Mouse (Mus musculus): ENCODE results near the gene Zfp454. TPM values are rescaled to one million over a fixed set of nuclear protein-coding genes. Genes with fewer than 3 reads are reported as not detected.

Gene Zfp454
- polyA plus RNA-seq, 1 experiment from 2014 or later: 13.3 TPM

DNA sequence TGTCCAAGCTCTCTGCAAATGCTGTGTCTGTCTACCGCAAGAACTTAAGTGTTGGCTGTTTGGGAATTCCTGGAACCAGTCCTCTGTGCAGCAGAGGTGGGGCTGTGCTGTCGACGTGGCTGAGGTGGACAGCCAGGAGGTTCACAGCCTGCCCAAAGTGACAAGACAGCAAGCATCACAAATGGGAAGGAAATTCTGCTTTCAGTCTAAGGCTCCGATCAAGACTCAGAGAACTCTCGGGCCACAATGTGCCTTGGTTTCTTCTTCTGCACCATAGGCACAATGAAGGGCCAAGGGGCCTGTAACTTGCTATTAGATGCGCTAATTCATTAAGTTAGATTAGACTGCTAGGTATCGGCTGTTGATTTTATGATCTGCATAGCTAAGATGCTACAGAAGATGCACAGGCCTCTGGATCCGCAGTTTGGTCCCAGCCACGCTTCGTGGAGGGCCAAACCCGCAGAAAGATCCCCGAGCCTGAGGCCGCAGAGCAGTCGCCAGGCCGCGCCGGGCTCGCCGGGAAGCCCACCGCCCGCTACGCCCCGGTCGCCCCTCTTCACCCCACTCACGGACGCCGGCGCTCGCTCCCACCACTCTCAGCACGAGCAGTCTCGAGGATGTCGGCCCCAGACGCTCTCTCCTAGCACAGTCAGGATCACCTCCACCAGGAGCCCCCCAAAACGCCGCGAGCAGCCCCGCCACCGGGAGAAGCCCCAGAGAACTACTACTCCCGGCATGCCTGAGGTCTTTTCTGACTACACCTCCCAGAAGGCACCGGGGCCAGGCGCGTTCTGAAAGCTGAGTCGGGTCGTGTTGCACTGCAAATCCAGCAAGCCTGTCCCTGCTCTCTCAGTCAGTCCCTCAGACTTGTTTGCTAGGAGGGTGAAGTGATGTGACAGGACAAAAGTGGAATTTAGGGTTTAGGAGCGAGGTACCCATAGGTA lies 60.2 kb downstream of the Zfp454 start, which contains the start of gene Zfp354c:
Zfp354c (minus strand) TSS at position 715 of the 944 bp plus-strand sequence.
- Histone ChIP-seq H3K4me1 (replicated peaks) (peaks cover 19% of the 10 kb centered on the region), H3K4me3 (peak within 1 kb of the TSS; percentile 78), H3K36me3 (peaks cover 40% of the 10 kb centered on the region), H3K4me2 (peak within 1 kb of the TSS; percentile 86), H3K9me3 (0 out of 2 replicates have a peak, but pooled peaks cover 3% of the 10 kb centered on the region), H3K27ac (peak within 1 kb of the TSS; percentile 81), H3K27me3 (no peaks in the 10 kb centered on the region), H3K9ac (peak within 1 kb of the TSS; percentile 90)
- peak; percentile 97 for ATAC-seq (ENCODE audit: low FRiP score)
- under 1% methylated on average over 45 of the region's 45 CpGs for WGBS

DNA sequence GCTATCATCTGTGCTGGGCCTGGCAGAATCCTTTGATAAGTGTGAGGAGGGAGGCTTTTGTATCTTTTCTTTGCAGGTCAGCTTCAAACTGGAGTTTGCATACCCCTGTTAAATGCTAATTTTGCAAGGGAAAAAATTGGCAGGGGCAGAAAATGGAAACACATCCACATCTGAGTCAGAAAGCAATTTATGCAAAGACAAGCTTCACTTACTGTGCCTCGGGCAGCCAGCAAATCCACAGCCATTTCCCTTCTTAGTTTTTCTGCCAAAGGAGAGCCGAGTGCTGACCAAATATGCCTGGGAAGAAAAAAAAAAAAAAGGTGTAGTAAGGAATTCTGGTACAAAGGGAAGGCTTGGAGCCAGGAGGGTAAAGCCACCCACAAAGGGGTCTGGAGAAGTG lies 61.2 kb downstream of the Zfp454 start:
- H3K27ac ChIP-seq: no peak overlapping the region
- H3K4me1 ChIP-seq (replicated peaks): peaks cover 19% of the 10 kb centered on the region
- peak overlapping the region; percentile 90 for H3K9ac ChIP-seq
- ATAC-seq (ENCODE audit: low FRiP score): no peak
- H3K9me3 ChIP-seq: 0 out of 2 replicates have a peak, but pooled peaks cover 3% of the 10 kb centered on the region
- no peaks in the 10 kb centered on the region for H3K27me3 ChIP-seq
- H3K4me3 ChIP-seq: peak overlapping the region; percentile 78
- 59% methylated on average over 2 of the region's 2 CpGs for WGBS
- H3K4me2 ChIP-seq: peak overlapping the region; percentile 86
- H3K36me3 ChIP-seq: peaks cover 43% of the 10 kb centered on the region

Other genes starting within 250 kb of the Zfp454 start
- 53.1 and 55.6 TPM in 2 replicates for gene Zfp354c, start 59.9 kb downstream of the Zfp454 start, polyA plus RNA-seq (2015; fragmentation: Nextera tagmentation; extraction: Ambion mirVana)
- 0.86 and 1.5 TPM in 2 replicates for gene Zfp879, start 46.1 kb downstream of the Zfp454 start, polyA plus RNA-seq (2015; fragmentation: Nextera tagmentation; extraction: Ambion mirVana)
- not detected in 2 replicates for gene Grm6, start 37.0 kb downstream of the Zfp454 start, polyA plus RNA-seq (2015; fragmentation: Nextera tagmentation; extraction: Ambion mirVana)
- gene Zfp2, start 28.5 kb upstream of the Zfp454 start, polyA plus RNA-seq (2015; fragmentation: Nextera tagmentation; extraction: Ambion mirVana): 44.6 and 46.2 TPM in 2 replicates
- gene Zfp354b, start 44.0 kb upstream of the Zfp454 start, polyA plus RNA-seq (2015; fragmentation: Nextera tagmentation; extraction: Ambion mirVana): 3.4 and 4.3 TPM in 2 replicates
- not detected in 2 replicates for gene 4933414I15Rik, start 56.1 kb upstream of the Zfp454 start, polyA plus RNA-seq (2015; fragmentation: Nextera tagmentation; extraction: Ambion mirVana)
- not detected in 2 replicates for gene Prop1, start 66.1 kb upstream of the Zfp454 start, polyA plus RNA-seq (2015; fragmentation: Nextera tagmentation; extraction: Ambion mirVana)
- gene Olfr1378, start 78.9 kb upstream of the Zfp454 start, polyA plus RNA-seq (2015; fragmentation: Nextera tagmentation; extraction: Ambion mirVana): not detected in 2 replicates
- gene Olfr1377, start 94.3 kb upstream of the Zfp454 start, polyA plus RNA-seq (2015; fragmentation: Nextera tagmentation; extraction: Ambion mirVana): not detected in 2 replicates
- gene Olfr51, start 115.9 kb upstream of the Zfp454 start, polyA plus RNA-seq (2015; fragmentation: Nextera tagmentation; extraction: Ambion mirVana): not detected in 2 replicates
- gene Olfr54, start 126.6 kb upstream of the Zfp454 start, polyA plus RNA-seq (2015; fragmentation: Nextera tagmentation; extraction: Ambion mirVana): not detected in 2 replicates
- gene Olfr1375, start 160.5 kb upstream of the Zfp454 start, polyA plus RNA-seq (2015; fragmentation: Nextera tagmentation; extraction: Ambion mirVana): not detected in 2 replicates
- 11.2 and 13.0 TPM in 2 replicates for gene Zfp354a, start 171.6 kb upstream of the Zfp454 start, polyA plus RNA-seq (2015; fragmentation: Nextera tagmentation; extraction: Ambion mirVana)

Data from hindbrain, embryonic 13.5 days (tissue).